Mouse (Mus musculus) thymus, postnatal 36 days (tissue): Measurements from ENCODE around the gene Ext2.

Experiments
- DNase-seq, 2 experiments: peaks; one replicate each; pipeline ENCODE4 v3.0.0; 2022; ENCODE audit warnings: mixed read lengths in 2 of 2

Ext2 gene

GRCm38 (mm10) chr2:93805523-93805922 is 16.8 kb downstream of the Ext2 start:
- no peak for DNase-seq

- DNase-seq = no peak
Measured at GRCm38 (mm10) chr2:93805066-93805465, 17.3 kb downstream of the Ext2 start.

- DNase-seq = no peak
Measured at GRCm38 (mm10) chr2:93802947-93803346, 19.4 kb downstream of the Ext2 start.

- DNase-seq = no peak
Measured at GRCm38 (mm10) chr2:93801097-93801496, 21.3 kb downstream of the Ext2 start.

GRCm38 (mm10) chr2:93797162-93797795 is 25.1 kb downstream of the Ext2 start:
- no peak for DNase-seq

GRCm38 (mm10) chr2:93794375-93794774 is 28.0 kb downstream of the Ext2 start:
- no peak for DNase-seq

- DNase-seq = no peak
Measured at GRCm38 (mm10) chr2:93791516-93792499, 30.6 kb downstream of the Ext2 start.

- no peak for DNase-seq
Measured at GRCm38 (mm10) chr2:93790798-93791345, 31.5 kb downstream of the Ext2 start.

GRCm38 (mm10) chr2:93788557-93788956 is 33.8 kb downstream of the Ext2 start:
- DNase-seq = no peak

- DNase-seq = peak; percentile 23 to 51
Measured at GRCm38 (mm10) chr2:93786175-93786574, 36.2 kb downstream of the Ext2 start.

- DNase-seq = no peak
Measured at GRCm38 (mm10) chr2:93785432-93785798, 37.0 kb downstream of the Ext2 start.

GRCm38 (mm10) chr2:93784721-93785431 is 37.5 kb downstream of the Ext2 start:
- no peak for DNase-seq

- no peak for DNase-seq
Measured at GRCm38 (mm10) chr2:93783926-93784539, 38.3 kb downstream of the Ext2 start.

- DNase-seq = no peak
Measured at GRCm38 (mm10) chr2:93782682-93783081, 39.7 kb downstream of the Ext2 start.

GRCm38 (mm10) chr2:93782156-93782555 is 40.2 kb downstream of the Ext2 start:
- no peak for DNase-seq

- no peak for DNase-seq
Measured at GRCm38 (mm10) chr2:93780528-93780927, 41.8 kb downstream of the Ext2 start.

- DNase-seq = no peak
Measured at GRCm38 (mm10) chr2:93779897-93780208, 42.5 kb downstream of the Ext2 start.

GRCm38 (mm10) chr2:93779081-93779896 is 43.1 kb downstream of the Ext2 start:
- DNase-seq = no peak

GRCm38 (mm10) chr2:93778616-93779015 is 43.8 kb downstream of the Ext2 start:
- DNase-seq = no peak

GRCm38 (mm10) chr2:93777056-93777430 is 45.3 kb downstream of the Ext2 start:
- DNase-seq = no peak

- DNase-seq = no peak
Measured at GRCm38 (mm10) chr2:93776267-93777055, 45.9 kb downstream of the Ext2 start.
